Mouse (Mus musculus): ENCODE results near the gene Tmem260. TPM values are rescaled to one million over a fixed set of nuclear protein-coding genes. Genes with fewer than 3 reads are reported as not detected.
A peak's percentile ranks its signal among the peaks of the same experiment; 100 is the strongest.

Gene Tmem260
- total and polyA plus RNA-seq, 3 experiments: 4.6 to 9.0 (median 5.2) TPM

GRCm38 (mm10) chr14:48482762-48483161 is 36.8 kb downstream of the Tmem260 start:
- no peak overlapping the region for H3K9ac ChIP-seq (ENCODE audit: insufficient read depth, low read depth)
- no peak overlapping the region for H3K4me3 ChIP-seq (replicated peaks in 1 of 3; ENCODE audit: low read depth in 2 of 3, low read length in 2 of 3, poor library complexity in 1 of 3)
- in situ Hi-C loops (cut with MboI; ENCODE audit: low pct_ligation_motif_present, low pct_unique_long_range_greater_than_20kb, low sequenced_read_pairs): no loop called here
- H3K4me1 ChIP-seq (ENCODE audit: control insufficient read depth in 1 of 2, insufficient read depth in 2 of 2): no peaks in the 10 kb centered on the region
- peaks cover 5 to 26% of the 10 kb centered on the region in 2 experiments for H3K36me3 ChIP-seq (replicated peaks in 1 of 2; ENCODE audit: control insufficient read depth in 1 of 2, insufficient read depth in 1 of 2, low read length in 1 of 2)
- H3K79me2 ChIP-seq (replicated peaks; ENCODE audit: control insufficient read depth, extremely low read depth, insufficient read depth, poor library complexity, severe bottlenecking): no peaks in the 10 kb centered on the region
- no peak overlapping the region for H3K4me2 ChIP-seq (ENCODE audit: insufficient read depth, low read depth, poor library complexity, severe bottlenecking)
- no peaks in the 10 kb centered on the region for H3K9me3 ChIP-seq (replicated peaks; ENCODE audit: low read length)
- no peak for TF ChIP-seq ETS1 (conservative IDR thresholded peaks at IDR 0.05; ENCODE audit: low read depth, low read length)
- TF ChIP-seq ZNF384 (IDR thresholded peaks at IDR 0.05; ENCODE audit: low read depth, low read length): no peak
- no peak for TF ChIP-seq MAZ (IDR thresholded peaks at IDR 0.05; ENCODE audit: low read depth, low read length)
- no peak for TF ChIP-seq SIN3A (IDR thresholded peaks at IDR 0.05; ENCODE audit: low read length)
- TF ChIP-seq CHD1 (IDR thresholded peaks at IDR 0.05; ENCODE audit: low read depth, low read length): no peak
- TF ChIP-seq HCFC1 (IDR thresholded peaks at IDR 0.05; ENCODE audit: low read depth, low read length): no peak
- TF ChIP-seq ZMIZ1 (IDR thresholded peaks at IDR 0.05; ENCODE audit: low read depth, low read length): no peak
- TF ChIP-seq EP300 (IDR thresholded peaks at IDR 0.05; ENCODE audit: low read length): no peak
- TF ChIP-seq TBP (conservative IDR thresholded peaks at IDR 0.05; ENCODE audit: low read depth, low read length): no peak
- no peak for TF ChIP-seq MAFK (IDR thresholded peaks at IDR 0.05; ENCODE audit: insufficient replicate concordance, low read length)
- no peak for TF ChIP-seq NRF1 (IDR thresholded peaks at IDR 0.05; ENCODE audit: low read depth, low read length)
- no peak for TF ChIP-seq POLR2A (IDR thresholded peaks at IDR 0.05; ENCODE audit: low read depth, low read length)
- no peak for TF ChIP-seq USF2 (conservative IDR thresholded peaks at IDR 0.05; ENCODE audit: low read depth, low read length)
- TF ChIP-seq BHLHE40 (IDR thresholded peaks at IDR 0.05; ENCODE audit: low read depth, low read length): no peak
- TF ChIP-seq CHD2 (IDR thresholded peaks at IDR 0.05; ENCODE audit: low read length): no peak
- TF ChIP-seq NELFE (IDR thresholded peaks at IDR 0.05; ENCODE audit: low read depth, low read length): no peak
- TF ChIP-seq RAD21 (IDR thresholded peaks at IDR 0.05; ENCODE audit: low read depth, low read length): no peak
- H3K27ac ChIP-seq (ENCODE audit: insufficient read depth, low read depth): no peak overlapping the region
- DNase-seq (ENCODE audit: extremely low read depth): no peak
- no peaks in the 10 kb centered on the region for H3K27me3 ChIP-seq (replicated peaks)
- dilution Hi-C loops (cut with MboI; ENCODE audit: extremely low pct_ligation_motif_present, extremely low pct_unique_long_range_greater_than_20kb, low sequenced_read_pairs): no loop called here

GRCm38 (mm10) chr14:48493896-48494295 is 48.0 kb downstream of the Tmem260 start:
- no peak overlapping the region for H3K4me2 ChIP-seq (ENCODE audit: insufficient read depth, low read depth, poor library complexity, severe bottlenecking)
- peak; percentile 92 for TF ChIP-seq SMC3 (IDR thresholded peaks at IDR 0.05; ENCODE audit: low read depth, low read length)
- TF ChIP-seq MAX (IDR thresholded peaks at IDR 0.05; ENCODE audit: low read length): no peak
- no peak for TF ChIP-seq MXI1 (IDR thresholded peaks at IDR 0.05; ENCODE audit: low read depth, low read length)
- TF ChIP-seq POLR2AphosphoS2 (IDR thresholded peaks at IDR 0.05; ENCODE audit: low read depth, low read length): no peak
- TF ChIP-seq RAD21 (IDR thresholded peaks at IDR 0.05; ENCODE audit: low read depth, low read length): peak; percentile 80
- TF ChIP-seq ZMIZ1 (IDR thresholded peaks at IDR 0.05; ENCODE audit: low read depth, low read length): no peak
- no peak for TF ChIP-seq ETS1 (conservative IDR thresholded peaks at IDR 0.05; ENCODE audit: low read depth, low read length)
- no peak for TF ChIP-seq TCF12 (IDR thresholded peaks at IDR 0.05; ENCODE audit: low read depth, low read length)
- TF ChIP-seq ZC3H11A (IDR thresholded peaks at IDR 0.05; ENCODE audit: low read depth, low read length): peak; percentile 49; the same call in 1 of the 2 replicates
- no peak for TF ChIP-seq MYC (IDR thresholded peaks at IDR 0.05; ENCODE audit: low read depth, low read length)
- peak; percentile 80 to 89 for TF ChIP-seq CTCF (conservative IDR thresholded peaks at IDR 0.05 in 1 of 2, IDR thresholded peaks at IDR 0.05 in 1 of 2; ENCODE audit: low read depth in 2 of 2, low read length in 2 of 2)
- no peak for TF ChIP-seq MEF2A (IDR thresholded peaks at IDR 0.05; ENCODE audit: borderline replicate concordance, low read depth, low read length)
- no peak overlapping the region for H3K27ac ChIP-seq (ENCODE audit: insufficient read depth, low read depth)
- dilution Hi-C loops (cut with MboI; ENCODE audit: extremely low pct_ligation_motif_present, extremely low pct_unique_long_range_greater_than_20kb, low sequenced_read_pairs) (no loop called here), in situ Hi-C loops (cut with MboI; ENCODE audit: low pct_ligation_motif_present, low pct_unique_long_range_greater_than_20kb, low sequenced_read_pairs) (loop anchor here (5.0 to 10.0 kb wide), 3 partner anchors 69 to 749 kb away; no protein-coding TSS in a partner anchor)
- no peaks in the 10 kb centered on the region for H3K9me3 ChIP-seq (replicated peaks; ENCODE audit: low read length)
- H3K36me3 ChIP-seq (replicated peaks in 1 of 2; ENCODE audit: control insufficient read depth in 1 of 2, insufficient read depth in 1 of 2, low read length in 1 of 2): peaks cover 0 to 27% of the 10 kb centered on the region in 2 experiments
- peak; percentile 57 for DNase-seq (ENCODE audit: extremely low read depth)
- no peak overlapping the region for H3K4me3 ChIP-seq (replicated peaks in 1 of 3; ENCODE audit: low read depth in 2 of 3, low read length in 2 of 3, poor library complexity in 1 of 3)
- no peaks in the 10 kb centered on the region for H3K4me1 ChIP-seq (ENCODE audit: control insufficient read depth in 1 of 2, insufficient read depth in 2 of 2)
- no peaks in the 10 kb centered on the region for H3K79me2 ChIP-seq (replicated peaks; ENCODE audit: control insufficient read depth, extremely low read depth, insufficient read depth, poor library complexity, severe bottlenecking)
- no peaks in the 10 kb centered on the region for H3K27me3 ChIP-seq (replicated peaks)
- no peak overlapping the region for H3K9ac ChIP-seq (ENCODE audit: insufficient read depth, low read depth)

All from CH12.LX (cell line).